Mouse (Mus musculus): ENCODE measurements around the gene Prss45. TPM values are rescaled to one million over a fixed set of nuclear protein-coding genes. Genes with fewer than 3 reads are reported as not detected.

Gene Prss45
- polyA plus RNA-seq, 1 experiment from 2014 or later = not detected

- WGBS = 72% methylated on average over 3 of the region's 3 CpGs
- H3K27ac ChIP-seq = no peak within 1 kb of the TSS
- no peak within 1 kb of the TSS for H3K9ac ChIP-seq
- H3K36me3 ChIP-seq (ENCODE audit: poor library complexity, severe bottlenecking) = no peaks in the 10 kb centered on the region
- no peak for ATAC-seq
- H3K4me1 ChIP-seq = no peaks in the 10 kb centered on the region
- H3K9me3 ChIP-seq (replicated peaks) = no peaks in the 10 kb centered on the region
- H3K4me2 ChIP-seq = no peak within 1 kb of the TSS
- H3K4me3 ChIP-seq = no peak within 1 kb of the TSS
- H3K27me3 ChIP-seq = no peaks in the 10 kb centered on the region
Measured at GRCm38 (mm10) chr9:110826390-110826789, 8.0 kb upstream of the Prss45 start, which contains the start of gene Prss43. Prss43 (plus strand) TSS chr9:110826690.

DNA sequence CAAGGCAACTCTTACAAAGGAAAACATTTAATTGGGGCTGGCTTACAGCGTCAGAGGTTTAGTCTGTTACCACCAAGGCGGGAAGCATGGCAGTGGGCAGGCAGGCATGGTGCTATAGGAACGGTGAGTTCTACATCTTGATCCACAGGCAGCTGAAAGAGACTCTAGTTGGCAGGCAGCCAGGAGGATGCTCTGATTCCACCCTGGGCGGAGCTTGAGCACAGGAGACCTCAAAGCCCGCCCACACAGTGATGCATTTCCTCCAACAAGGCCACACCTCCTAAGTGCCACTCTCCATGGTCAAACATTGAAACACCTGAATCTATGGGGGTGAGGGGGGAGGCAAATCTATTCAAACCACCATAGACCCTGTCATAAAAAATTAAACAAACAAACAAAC lies 1.4 kb upstream of the Prss45 start:
- ATAC-seq = no peak
- Histone ChIP-seq H3K36me3 (ENCODE audit: poor library complexity, severe bottlenecking) (no peaks in the 10 kb centered on the region), H3K9ac (no peak overlapping the region), H3K4me2 (no peak overlapping the region), H3K9me3 (replicated peaks) (no peaks in the 10 kb centered on the region), H3K27me3 (no peaks in the 10 kb centered on the region), H3K4me3 (no peak overlapping the region), H3K27ac (no peak overlapping the region), H3K4me1 (0 out of 2 replicates have a peak, but pooled peaks cover 5% of the 10 kb centered on the region)
- 68% methylated on average over 5 of the region's 5 CpGs for WGBS

DNA sequence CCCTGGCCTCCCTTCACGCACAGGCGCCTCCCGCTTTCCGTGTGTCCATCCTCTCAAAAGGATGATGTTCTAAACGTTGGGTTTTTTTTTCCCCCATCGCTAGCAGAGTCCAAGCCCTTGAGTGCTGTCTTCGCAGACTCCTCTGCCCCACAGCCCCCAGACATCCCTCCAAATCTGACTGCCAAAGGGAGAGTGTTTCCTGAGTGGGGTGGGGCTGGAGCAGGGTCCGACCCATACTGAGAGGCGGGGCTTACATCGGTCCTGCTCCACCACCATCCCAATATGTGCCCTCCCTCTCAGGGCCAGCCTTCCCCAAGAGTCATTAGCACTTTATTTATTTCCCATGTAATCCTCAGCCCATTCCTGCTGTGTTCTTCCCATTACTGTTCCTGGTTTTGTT lies 573 bp downstream of the Prss45 start:
- no peak overlapping the region for H3K9ac ChIP-seq
- no peak overlapping the region for H3K4me3 ChIP-seq
- H3K9me3 ChIP-seq (replicated peaks) = no peaks in the 10 kb centered on the region
- 42% methylated on average over 10 of the region's 10 CpGs for WGBS
- 0 out of 2 replicates have a peak, but pooled peaks cover 5% of the 10 kb centered on the region for H3K4me1 ChIP-seq
- ATAC-seq = no peak
- no peaks in the 10 kb centered on the region for H3K36me3 ChIP-seq (ENCODE audit: poor library complexity, severe bottlenecking)
- no peaks in the 10 kb centered on the region for H3K27me3 ChIP-seq
- H3K27ac ChIP-seq = no peak overlapping the region
- H3K4me2 ChIP-seq = no peak overlapping the region; the same call in 1 of the 2 replicates

DNA sequence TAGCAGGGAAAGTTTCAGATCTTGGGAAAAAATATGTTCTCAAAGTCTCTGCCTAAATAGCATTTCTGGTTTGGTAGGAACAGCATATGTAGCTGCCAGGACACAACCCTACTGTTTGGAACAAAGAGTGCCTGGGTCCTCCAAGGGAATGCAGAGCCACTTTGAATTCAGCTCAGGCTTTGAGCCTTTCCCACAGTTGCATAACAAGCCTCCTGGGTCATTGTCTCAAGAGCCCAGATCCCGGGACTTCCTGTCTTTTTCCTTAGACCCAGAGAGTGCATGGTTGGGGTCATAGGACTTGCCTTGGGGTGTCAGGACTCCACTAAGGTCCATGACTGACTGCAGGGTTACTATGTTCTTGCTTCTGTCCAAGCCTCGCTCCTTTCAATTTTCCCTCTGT lies 1.7 kb downstream of the Prss45 start:
- no peaks in the 10 kb centered on the region for H3K36me3 ChIP-seq (ENCODE audit: poor library complexity, severe bottlenecking)
- H3K4me2 ChIP-seq = no peak overlapping the region
- no peak overlapping the region for H3K27ac ChIP-seq
- H3K4me1 ChIP-seq = 0 out of 2 replicates have a peak, but pooled peaks cover 5% of the 10 kb centered on the region
- no peak overlapping the region for H3K9ac ChIP-seq
- no peaks in the 10 kb centered on the region for H3K27me3 ChIP-seq
- no peaks in the 10 kb centered on the region for H3K9me3 ChIP-seq (replicated peaks)
- ATAC-seq = no peak
- H3K4me3 ChIP-seq = no peak overlapping the region
- 50% methylated on average over 2 of the region's 2 CpGs for WGBS

DNA sequence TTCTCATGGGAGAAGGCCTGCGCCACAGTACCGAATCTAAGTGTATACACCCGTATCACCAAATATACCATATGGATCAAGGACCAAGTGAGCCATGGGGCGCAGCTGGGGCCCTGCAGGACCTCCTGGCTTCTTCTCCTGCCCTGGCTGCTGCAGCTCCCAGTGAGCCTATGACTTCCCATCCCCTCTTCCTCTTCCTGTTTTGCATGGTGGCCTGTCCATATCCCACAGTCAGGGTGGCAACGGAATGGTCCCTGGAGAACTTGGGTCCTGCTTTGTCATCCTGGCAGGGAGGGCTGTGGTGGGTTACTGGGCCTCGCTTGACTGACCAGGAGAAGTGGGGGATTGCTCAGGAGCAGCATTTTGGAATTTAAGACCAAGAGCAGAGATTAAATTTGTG lies 6.5 kb downstream of the Prss45 start:
- WGBS = 87% methylated on average over 6 of the region's 6 CpGs
- H3K9me3 ChIP-seq (replicated peaks) = no peaks in the 10 kb centered on the region
- H3K9ac ChIP-seq = no peak overlapping the region
- H3K4me2 ChIP-seq = no peak overlapping the region
- no peak overlapping the region for H3K27ac ChIP-seq
- no peaks in the 10 kb centered on the region for H3K4me1 ChIP-seq
- no peaks in the 10 kb centered on the region for H3K27me3 ChIP-seq
- H3K36me3 ChIP-seq (ENCODE audit: poor library complexity, severe bottlenecking) = no peaks in the 10 kb centered on the region
- no peak for ATAC-seq
- no peak overlapping the region for H3K4me3 ChIP-seq

- ATAC-seq = no peak
- Histone ChIP-seq H3K4me3 (no peak overlapping the region), H3K4me1 (no peaks in the 10 kb centered on the region), H3K9ac (no peak overlapping the region), H3K9me3 (replicated peaks) (no peaks in the 10 kb centered on the region), H3K4me2 (no peak overlapping the region), H3K27me3 (no peaks in the 10 kb centered on the region), H3K27ac (no peak overlapping the region), H3K36me3 (ENCODE audit: poor library complexity, severe bottlenecking) (no peaks in the 10 kb centered on the region)
- WGBS = 86% methylated on average over 2 of the region's 2 CpGs
Measured at GRCm38 (mm10) chr9:110841438-110841837, 7.0 kb downstream of the Prss45 start.

- Histone ChIP-seq H3K4me3 (no peak within 1 kb of the TSS), H3K36me3 (ENCODE audit: poor library complexity, severe bottlenecking) (no peaks in the 10 kb centered on the region), H3K9ac (no peak within 1 kb of the TSS), H3K9me3 (replicated peaks) (no peaks in the 10 kb centered on the region), H3K27me3 (no peaks in the 10 kb centered on the region), H3K27ac (no peak within 1 kb of the TSS), H3K4me1 (no peaks in the 10 kb centered on the region), H3K4me2 (no peak within 1 kb of the TSS)
- WGBS = 87% methylated on average over 10 of the region's 10 CpGs
- no peak for ATAC-seq
Measured at GRCm38 (mm10) chr9:110844206-110844605, 9.8 kb downstream of the Prss45 start, which contains the start of gene Prss46. Prss46 (plus strand) TSS chr9:110844506.

- Histone ChIP-seq H3K4me2 (no peak overlapping the region), H3K9me3 (replicated peaks) (no peaks in the 10 kb centered on the region), H3K27ac (no peak overlapping the region), H3K36me3 (ENCODE audit: poor library complexity, severe bottlenecking) (no peaks in the 10 kb centered on the region), H3K4me3 (no peak overlapping the region), H3K27me3 (no peaks in the 10 kb centered on the region), H3K4me1 (no peaks in the 10 kb centered on the region), H3K9ac (no peak overlapping the region)
- ATAC-seq = no peak
- WGBS = 88% methylated on average over 7 of the region's 7 CpGs
Measured at GRCm38 (mm10) chr9:110849162-110849561, 14.8 kb downstream of the Prss45 start.

DNA sequence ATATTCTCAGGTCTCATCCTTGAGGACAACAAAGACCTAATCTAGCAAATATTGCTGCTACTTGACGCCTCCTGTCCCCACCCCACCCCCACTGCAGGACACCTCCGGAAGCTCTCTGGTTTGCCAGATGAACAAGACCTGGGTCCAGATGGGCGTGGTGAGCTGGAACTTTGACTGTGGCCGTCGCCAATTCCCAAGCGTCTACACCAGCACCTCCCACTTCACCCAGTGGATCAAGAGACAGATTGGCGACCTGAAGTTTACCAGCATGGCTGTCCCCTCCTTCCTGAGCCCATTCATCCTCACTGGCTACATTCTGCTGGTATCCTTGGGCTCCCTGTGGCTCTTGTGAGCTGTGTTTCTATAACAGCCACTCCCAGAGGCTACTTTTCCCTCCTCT lies 21.5 kb downstream of the Prss45 start:
- no peaks in the 10 kb centered on the region for H3K36me3 ChIP-seq (ENCODE audit: poor library complexity, severe bottlenecking)
- peaks cover 24% of the 10 kb centered on the region for H3K27me3 ChIP-seq
- WGBS = 80% methylated on average over 7 of the region's 7 CpGs
- H3K4me1 ChIP-seq = peaks cover 5% of the 10 kb centered on the region
- no peak overlapping the region for H3K9ac ChIP-seq
- no peak overlapping the region for H3K4me3 ChIP-seq
- no peak overlapping the region for H3K27ac ChIP-seq
- no peak for ATAC-seq
- H3K9me3 ChIP-seq (replicated peaks) = no peaks in the 10 kb centered on the region
- no peak overlapping the region for H3K4me2 ChIP-seq

DNA sequence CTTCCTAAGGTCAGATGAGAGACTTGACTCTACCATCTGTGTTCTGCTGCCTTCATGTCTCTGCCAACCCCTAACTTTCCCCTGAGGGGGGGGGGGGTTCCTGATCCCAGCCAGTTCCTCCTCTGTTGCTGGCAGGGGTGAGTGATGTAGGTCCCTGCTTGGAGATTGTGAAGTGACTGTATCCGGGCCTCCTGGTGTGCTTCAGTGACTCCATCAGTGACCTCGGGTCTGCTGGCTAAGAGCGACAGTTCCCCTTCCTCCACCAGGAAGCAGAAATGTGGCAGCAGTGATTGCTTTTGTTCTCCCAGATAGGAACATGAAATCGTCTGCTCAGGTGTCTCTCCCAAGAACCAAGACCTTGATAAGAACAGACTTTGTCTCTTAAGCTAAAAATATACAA lies 22.5 kb downstream of the Prss45 start:
- no peak for ATAC-seq
- Histone ChIP-seq H3K27me3 (peaks cover 24% of the 10 kb centered on the region), H3K4me2 (no peak overlapping the region), H3K9me3 (replicated peaks) (no peaks in the 10 kb centered on the region), H3K4me3 (no peak overlapping the region), H3K9ac (no peak overlapping the region), H3K36me3 (ENCODE audit: poor library complexity, severe bottlenecking) (no peaks in the 10 kb centered on the region), H3K27ac (no peak overlapping the region), H3K4me1 (peaks cover 5% of the 10 kb centered on the region)
- WGBS = 76% methylated on average over 4 of the region's 4 CpGs

- peaks cover 5% of the 10 kb centered on the region for H3K4me1 ChIP-seq
- H3K9me3 ChIP-seq (replicated peaks) = no peaks in the 10 kb centered on the region
- H3K4me2 ChIP-seq = peak within 1 kb of the TSS; percentile 60
- peaks cover 24% of the 10 kb centered on the region for H3K27me3 ChIP-seq
- no peak for ATAC-seq
- H3K9ac ChIP-seq = peak within 1 kb of the TSS; percentile 37; the same call in 1 of the 2 replicates
- peak within 1 kb of the TSS; percentile 34 for H3K4me3 ChIP-seq
- H3K27ac ChIP-seq = no peak within 1 kb of the TSS
- no peaks in the 10 kb centered on the region for H3K36me3 ChIP-seq (ENCODE audit: poor library complexity, severe bottlenecking)
- 8% methylated on average over 43 of the region's 50 CpGs for WGBS
Measured at GRCm38 (mm10) chr9:110857781-110858472, 23.5 kb downstream of the Prss45 start, which contains the start of gene Prss50. Prss50 (plus strand) TSS chr9:110857967.

- H3K27me3 ChIP-seq = peaks cover 24% of the 10 kb centered on the region
- H3K36me3 ChIP-seq (ENCODE audit: poor library complexity, severe bottlenecking) = no peaks in the 10 kb centered on the region
- no peak overlapping the region for H3K4me3 ChIP-seq
- H3K9ac ChIP-seq = no peak overlapping the region
- no peak overlapping the region for H3K4me2 ChIP-seq
- 49% methylated on average over 5 of the region's 5 CpGs for WGBS
- peaks cover 5% of the 10 kb centered on the region for H3K4me1 ChIP-seq
- no peak overlapping the region for H3K27ac ChIP-seq
- H3K9me3 ChIP-seq (replicated peaks) = no peaks in the 10 kb centered on the region
- ATAC-seq = no peak
Measured at GRCm38 (mm10) chr9:110858523-110858922, 24.1 kb downstream of the Prss45 start.

All from forebrain, embryonic 13.5 days (tissue).